Mouse (Mus musculus) MEL (cell line): ENCODE measurements around the gene Zfp536.

Experiments used
- CTCF ChIP-seq, 3 experiments: IDR thresholded peaks in 2 of 3; conservative IDR thresholded peaks in 1 of 3; 2 replicates each; pipeline ENCODE4 v1.5.1; 2011 to 2012; ENCODE audit warnings: low read length in 3 of 3, low read depth in 2 of 3, mild to moderate bottlenecking in 2 of 3, improper control_type of control experiment in 1 of 3, inconsistent platforms in 1 of 3, mixed read lengths in 1 of 3, moderate library complexity in 1 of 3; ENCODE audit not compliant: control insufficient read depth in 1 of 3, insufficient read depth in 1 of 3, poor library complexity in 1 of 3, severe bottlenecking in 1 of 3
- MAFK ChIP-seq: IDR thresholded peaks from 2 replicates; pipeline ENCODE4 v1.6.1; 2011; ENCODE audit warnings: low read depth, mild to moderate bottlenecking, low read length, improper control_type of control experiment, borderline replicate concordance
- POLR2A ChIP-seq, 2 experiments: IDR thresholded peaks; 2 replicates each; pipeline ENCODE4 v1.6.1; 2011 to 2012; ENCODE audit warnings: low read length in 2 of 2, mild to moderate bottlenecking in 2 of 2, control low read depth in 1 of 2, improper control_type of control experiment in 1 of 2, low read depth in 1 of 2, moderate library complexity in 1 of 2; ENCODE audit not compliant: control insufficient read depth in 1 of 2, insufficient read depth in 1 of 2, poor library complexity in 1 of 2
- UBTF ChIP-seq: IDR thresholded peaks from 2 replicates; pipeline ENCODE4 v1.6.1; 2012; ENCODE audit warnings: low read depth, mild to moderate bottlenecking, inconsistent platforms, low read length, improper control_type of control experiment, moderate library complexity, borderline replicate concordance; ENCODE audit not compliant: insufficient read depth
- USF1 ChIP-seq: IDR thresholded peaks from 2 replicates; pipeline ENCODE4 v1.6.1; 2014; ENCODE audit warnings: low read depth, mild to moderate bottlenecking, inconsistent platforms, low read length, improper control_type of control experiment, moderate library complexity

- TF ChIP-seq UBTF, result no peak
- TF ChIP-seq USF1, result no peak
- TF ChIP-seq MAFK, result no peak
- TF ChIP-seq CTCF (IDR thresholded peaks at IDR 0.05 in 2 of 3, conservative IDR thresholded peaks at IDR 0.05 in 1 of 3; ENCODE audit: control insufficient read depth in 1 of 3, insufficient read depth in 1 of 3, low read depth in 2 of 3, low read length in 3 of 3, poor library complexity in 1 of 3, severe bottlenecking in 1 of 3), result no peak
- TF ChIP-seq POLR2A (IDR thresholded peaks at IDR 0.05; ENCODE audit: control insufficient read depth in 1 of 2, insufficient read depth in 1 of 2, low read depth in 1 of 2, low read length in 2 of 2, poor library complexity in 1 of 2), result no peak
Measured at GRCm38 (mm10) chr7:37475485-37475884, 298.0 kb downstream of the Zfp536 start.
